Mouse (Mus musculus): ENCODE results near the gene Gm5862.
"Not testable (repeated sequence)": the region's sequence is repeated elsewhere in the genome, so short reads cannot be mapped to it uniquely, and the experiment has no call there.

Gene Gm5862

DNA sequence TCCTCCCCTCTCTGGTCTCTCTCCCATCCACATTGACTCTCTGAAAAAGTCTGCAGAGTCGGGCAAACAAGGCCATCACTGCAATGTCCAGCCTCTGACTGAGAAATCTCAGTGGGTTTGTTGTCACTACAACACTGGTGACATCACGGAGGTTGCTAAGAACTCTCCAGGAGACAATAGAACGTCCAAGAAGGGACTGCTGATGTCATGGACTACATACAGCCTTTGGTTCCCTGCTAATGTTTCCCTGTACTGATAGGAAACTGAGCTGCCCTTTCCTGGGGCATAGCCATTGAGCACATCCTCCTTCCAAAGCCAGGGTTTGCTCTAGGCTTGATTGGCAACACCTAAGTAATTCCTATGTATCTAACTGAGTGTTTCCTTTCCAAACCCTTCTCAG is at the start of gene Gm5862:
Gene Gm5862 (minus strand): TSS at position 101 of the 400 bp plus-strand sequence.
- not testable (repeated sequence) for DNase-seq (ENCODE audit: low read depth, low spot score)

DNA sequence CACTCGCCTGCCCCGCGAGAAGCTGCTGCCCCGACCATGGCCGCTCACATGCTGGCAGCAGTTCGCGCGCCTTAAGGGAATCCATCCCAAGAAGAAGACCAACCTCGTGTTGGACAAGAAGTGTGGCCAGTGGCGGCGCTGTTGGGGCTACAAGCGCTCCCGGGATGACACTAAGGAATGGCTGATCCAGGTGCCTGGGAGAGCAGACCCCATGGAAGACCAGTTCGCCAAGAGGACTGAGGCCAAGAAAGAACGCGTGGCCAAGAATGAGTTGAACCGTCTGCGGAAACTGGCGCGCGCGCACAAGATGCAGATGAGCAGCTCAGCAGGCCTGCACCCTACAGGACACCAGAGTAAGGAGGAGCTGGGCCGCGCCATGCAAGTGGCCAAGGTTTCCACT is 48.0 kb upstream of the Gm5862 start:
- DNase-seq (ENCODE audit: low read depth, low spot score) = peak; percentile 68

DNA sequence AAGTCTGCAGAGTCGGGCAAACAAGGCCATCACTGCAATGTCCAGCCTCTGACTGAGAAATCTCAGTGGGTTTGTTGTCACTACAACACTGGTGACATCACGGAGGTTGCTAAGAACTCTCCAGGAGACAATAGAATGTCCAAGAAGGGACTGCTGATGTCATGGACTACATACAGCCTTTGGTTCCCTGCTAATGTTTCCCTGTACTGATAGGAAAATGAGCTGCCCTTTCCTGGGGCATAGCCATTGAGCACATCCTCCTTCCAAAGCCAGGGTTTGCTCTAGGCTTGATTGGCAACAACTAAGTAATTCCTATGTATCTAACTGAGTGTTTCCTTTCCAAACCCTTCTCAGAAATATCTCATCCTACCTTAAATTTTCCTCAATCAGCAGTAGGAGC is 35.8 kb upstream of the Gm5862 start, which contains the start of gene Gm7347:
Gene Gm7347 (minus strand): TSS at position 101 of the 400 bp plus-strand sequence.
- not testable (repeated sequence) for DNase-seq (ENCODE audit: low read depth, low spot score)

DNA sequence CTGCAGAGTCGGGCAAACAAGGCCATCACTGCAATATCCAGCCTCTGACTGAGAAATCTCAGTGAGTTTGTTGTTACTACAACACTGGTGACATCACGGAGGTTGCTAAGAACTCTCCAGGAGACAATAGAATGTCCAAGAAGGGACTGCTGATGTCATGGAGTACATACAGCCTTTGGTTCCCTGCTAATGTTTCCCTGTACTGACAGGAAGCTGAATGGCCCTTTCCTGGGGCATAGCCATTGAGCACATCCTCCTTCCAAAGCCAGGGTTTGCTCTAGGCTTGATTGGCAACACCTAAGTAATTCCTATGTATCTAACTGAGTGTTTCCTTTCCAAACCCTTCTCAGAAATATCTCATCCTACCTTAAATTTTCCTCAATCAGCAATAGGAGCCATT is 16.7 kb upstream of the Gm5862 start, which contains the start of gene Speer4a:
Gene Speer4a (minus strand): TSS at position 101 of the 400 bp plus-strand sequence.
- not testable (repeated sequence) for DNase-seq (ENCODE audit: low read depth, low spot score)

DNA sequence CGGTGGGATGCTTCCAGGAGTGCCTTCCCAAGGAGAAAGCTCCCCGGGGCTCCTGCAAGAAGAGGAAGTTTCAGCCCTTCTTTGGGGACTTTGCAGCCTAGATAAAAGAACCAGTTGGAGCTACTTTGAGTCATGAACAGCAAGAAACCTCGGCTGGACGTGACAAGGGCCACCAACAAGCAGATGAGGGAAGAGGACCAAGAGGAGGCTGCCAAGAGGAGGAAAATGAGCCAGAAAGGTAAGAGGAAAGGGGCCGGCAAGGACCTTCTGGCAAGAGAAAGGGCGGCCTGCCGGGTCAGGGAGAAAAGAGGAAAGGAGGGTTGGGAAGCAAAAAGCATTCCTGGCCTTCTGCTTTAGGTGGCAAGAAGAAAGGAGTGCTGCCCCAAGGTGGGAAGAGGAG is 15.0 kb downstream of the Gm5862 start:
- not testable (repeated sequence) for DNase-seq (ENCODE audit: low read depth, low spot score)

DNA sequence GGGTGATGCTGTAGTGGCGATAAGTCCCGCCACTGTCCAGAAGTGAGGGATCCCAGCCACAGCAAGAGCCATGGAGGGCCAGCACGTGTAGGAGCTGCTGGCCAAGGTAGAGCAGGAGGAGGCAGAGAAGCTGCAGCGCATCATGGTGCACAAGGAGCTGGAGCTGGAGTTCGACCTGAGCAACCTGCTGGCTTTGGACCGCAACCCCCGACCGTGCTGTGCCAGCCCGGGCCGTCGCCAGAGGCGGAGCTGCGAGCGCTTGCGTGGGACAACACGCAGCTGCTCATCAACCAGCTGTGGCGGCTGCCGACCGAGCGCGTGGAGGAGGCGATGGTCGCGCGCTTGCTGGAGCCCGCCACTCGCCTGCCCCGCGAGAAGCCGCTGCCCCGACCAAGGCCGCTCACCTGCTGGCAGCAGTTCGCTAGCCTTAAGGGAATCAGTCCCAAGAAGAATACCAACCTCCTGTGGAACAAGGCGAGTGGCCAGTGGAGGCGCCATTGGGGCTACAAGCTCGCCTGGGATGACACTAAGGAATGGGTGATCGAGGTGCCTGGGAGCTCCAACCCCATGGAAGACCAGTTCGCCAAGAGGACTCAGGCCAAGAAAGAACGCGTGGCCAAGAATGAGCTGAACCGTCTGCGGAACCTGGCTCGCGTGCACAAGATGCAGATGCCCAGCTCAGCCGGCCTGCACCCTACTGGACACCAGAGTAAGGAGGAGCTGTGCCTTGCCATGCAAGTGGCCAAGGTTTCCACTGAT is 15.6 kb downstream of the Gm5862 start:
- DNase-seq (ENCODE audit: low read depth, low spot score) = peak; percentile 82

DNA sequence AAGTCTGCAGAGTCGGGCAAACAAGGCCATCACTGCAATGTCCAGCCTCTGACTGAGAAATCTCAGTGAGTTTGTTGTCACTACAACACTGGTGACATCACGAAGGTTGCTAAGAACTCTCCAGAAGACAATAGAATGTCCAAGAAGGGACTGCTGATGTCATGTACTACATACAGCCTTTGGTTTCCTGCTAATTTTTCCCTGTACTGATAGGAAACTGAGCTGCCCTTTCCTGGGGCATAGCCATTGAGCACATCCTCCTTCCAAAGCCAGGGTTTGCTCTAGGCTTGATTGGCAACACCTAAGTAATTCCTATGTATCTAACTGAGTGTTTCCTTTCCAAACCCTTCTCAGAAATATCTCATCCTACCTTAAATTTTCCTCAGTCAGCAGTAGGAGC is 18.0 kb downstream of the Gm5862 start, which contains the start of gene Gm1979:
Gene Gm1979 (minus strand): TSS at position 101 of the 400 bp plus-strand sequence.
- not testable (repeated sequence) for DNase-seq (ENCODE audit: low read depth, low spot score)

DNA sequence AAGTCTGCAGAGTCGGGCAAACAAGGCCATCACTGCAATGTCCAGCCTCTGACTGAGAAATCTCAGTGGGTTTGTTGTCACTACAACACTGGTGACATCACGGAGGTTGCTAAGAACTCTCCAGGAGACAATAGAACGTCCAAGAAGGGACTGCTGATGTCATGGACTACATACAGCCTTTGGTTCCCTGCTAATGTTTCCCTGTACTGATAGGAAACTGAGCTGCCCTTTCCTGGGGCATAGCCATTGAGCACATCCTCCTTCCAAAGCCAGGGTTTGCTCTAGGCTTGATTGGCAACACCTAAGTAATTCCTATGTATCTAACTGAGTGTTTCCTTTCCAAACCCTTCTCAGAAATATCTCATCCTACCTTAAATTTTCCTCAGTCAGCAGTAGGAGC is 34.2 kb downstream of the Gm5862 start, which contains the start of gene Gm21698:
Gene Gm21698 (minus strand): TSS at position 101 of the 400 bp plus-strand sequence.
- not testable (repeated sequence) for DNase-seq (ENCODE audit: low read depth, low spot score)

DNA sequence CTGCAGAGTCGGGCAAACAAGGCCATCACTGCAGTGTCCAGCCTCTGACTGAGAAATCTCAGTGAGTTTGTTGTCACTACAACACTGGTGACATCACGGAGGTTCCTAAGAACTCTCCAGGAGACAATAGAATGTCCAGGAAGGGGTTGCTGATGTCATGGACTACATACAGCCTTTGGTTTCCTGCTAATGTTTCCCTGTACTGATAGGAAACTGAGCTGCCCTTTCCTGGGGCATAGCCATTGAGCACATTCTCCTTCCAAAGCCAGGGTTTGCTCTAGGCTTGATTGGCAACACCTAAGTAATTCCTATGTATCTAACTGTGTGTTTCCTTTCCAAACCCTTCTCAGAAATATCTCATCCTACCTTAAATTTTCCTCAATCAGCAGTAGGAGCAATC is 50.2 kb downstream of the Gm5862 start, which contains the start of gene Gm21680:
Gene Gm21680 (minus strand): TSS at position 101 of the 400 bp plus-strand sequence.
- DNase-seq (ENCODE audit: low read depth, low spot score) = not testable (repeated sequence)

Measured in ES-CJ7 (cell line).